10 mouse cellular contexts compared by ENCODE assay signal in the genomic region with DNA sequence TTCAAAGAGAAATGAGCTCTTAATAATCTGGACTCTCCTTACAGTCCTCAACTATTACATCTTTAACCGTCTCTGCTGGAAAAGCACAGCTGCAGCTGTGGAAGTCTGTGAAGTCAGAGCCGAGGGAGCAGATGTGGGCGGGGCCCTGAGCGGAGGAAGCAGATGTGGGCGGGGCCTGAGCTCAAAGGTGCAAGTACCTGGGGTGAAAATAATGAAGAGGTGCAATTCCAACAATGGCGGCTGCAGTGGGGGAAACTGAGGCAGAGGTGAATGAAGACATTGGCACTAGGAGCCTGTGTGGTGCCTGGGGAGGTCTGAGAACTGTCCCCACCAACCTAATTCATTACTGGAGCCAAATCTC. TPM values are rescaled to one million over a fixed set of nuclear protein-coding genes. Genes with fewer than 3 reads are reported as not detected.
DNase-seq lines count a peak whose midpoint lies in the region; ATAC-seq and TF ChIP-seq lines count a peak whose summit lies in the region.
"Had no signal": no experiment of that assay in that cellular context is flagged by ENCODE, and none has a peak within 500 bp of the region (broad histone marks: within the 10 kb centered on the region; RNA-seq: fewer than 3 reads in every experiment).

No protein-coding gene starts in this region.

- no peaks in the 10 kb centered on the region for H3K9me3 ChIP-seq in kidney, postnatal 0 days (replicated peaks; ENCODE audit: low read length)
- no peaks in the 10 kb centered on the region for H3K9me3 ChIP-seq in neural tube, embryonic 15.5 days (replicated peaks)
- H3K9me3 ChIP-seq: heart, embryonic 12.5 days had no signal

- intact Hi-C loops in gastrocnemius, postnatal 14 days (cut with DNase I; ENCODE audit: low total_unique reads): no loop called here

- no peak overlapping the region for H3K27ac ChIP-seq in kidney, postnatal 0 days
- no peak overlapping the region for H3K27ac ChIP-seq in neural tube, embryonic 15.5 days (replicated peaks)

- no peaks in the 10 kb centered on the region for H3K36me3 ChIP-seq in kidney, postnatal 0 days (ENCODE audit: insufficient read depth, low read length)
- no peaks in the 10 kb centered on the region for H3K36me3 ChIP-seq in neural tube, embryonic 15.5 days
- H3K36me3 ChIP-seq: heart, embryonic 12.5 days had no signal

- DNase-seq in B cell, adult 2 months: peak; percentile 74 to 77
- peak; percentile 36 for DNase-seq in kidney, postnatal 0 days (ENCODE audit: low spot score)
- peak; percentile 32 for DNase-seq in spleen, adult 12 weeks (ENCODE audit: low spot score)
- DNase-seq in ovary, adult 18-20 months (ENCODE audit: low spot score): no peak
- no peak for DNase-seq in gastrocnemius, postnatal 14 days
- DNase-seq: cerebellum, adult 11 months had no signal

- H3K4me3 ChIP-seq in kidney, postnatal 0 days (replicated peaks; ENCODE audit: low read depth, low read length): no peak overlapping the region
- no peak overlapping the region for H3K4me3 ChIP-seq in neural tube, embryonic 15.5 days (replicated peaks)
- H3K4me3 ChIP-seq: heart, embryonic 12.5 days had no signal

- ATAC-seq in CD4-positive, CD25-positive, alpha-beta regulatory T cell, adult 4 months: peak; percentile 57
- no peak for ATAC-seq in kidney, postnatal 0 days (replicated peaks; ENCODE audit: low FRiP score, low read depth)
- no peak for ATAC-seq in neural tube, embryonic 15.5 days (ENCODE audit: low FRiP score)

- H3K27me3 ChIP-seq in kidney, postnatal 0 days (ENCODE audit: insufficient read depth, low read length): no peaks in the 10 kb centered on the region
- no peaks in the 10 kb centered on the region for H3K27me3 ChIP-seq in neural tube, embryonic 15.5 days (replicated peaks)
- H3K27me3 ChIP-seq: heart, embryonic 12.5 days had no signal

- no peak overlapping the region for H3K4me2 ChIP-seq in kidney, postnatal 0 days (ENCODE audit: low read length)
- H3K4me2 ChIP-seq in neural tube, embryonic 15.5 days: no peak overlapping the region
- H3K4me2 ChIP-seq: heart, embryonic 12.5 days had no signal

- no peak overlapping the region for H3K9ac ChIP-seq in kidney, postnatal 0 days (ENCODE audit: low read depth, low read length)
- H3K9ac ChIP-seq in neural tube, embryonic 15.5 days (replicated peaks): no peak overlapping the region
- H3K9ac ChIP-seq: heart, embryonic 12.5 days had no signal

- H3K4me1 ChIP-seq in kidney, postnatal 0 days (replicated peaks; ENCODE audit: insufficient read depth, low read length): peaks cover 1% of the 10 kb centered on the region; the same call in 1 of the 2 replicates
- H3K4me1 ChIP-seq in neural tube, embryonic 15.5 days: peaks cover 8% of the 10 kb centered on the region

- TF ChIP-seq CTCF in kidney, postnatal 0 days (IDR thresholded peaks at IDR 0.05; ENCODE audit: low read depth): no peak

- WGBS in kidney, postnatal 0 days: 3% methylated on average over 6 of the region's 6 CpGs
- 8% methylated on average over 6 of the region's 6 CpGs for WGBS in neural tube, embryonic 15.5 days

RNA-seq across cellular contexts. Expression of gene Traf3, which starts 16.0 kb away (rescaled TPM):
- polyA plus RNA-seq in CD4-positive, CD25-positive, alpha-beta regulatory T cell, adult 4 months (2017; shearing (Covaris generic)): 10 to 100 TPM; 14.1 to 15.5 TPM
- polyA plus RNA-seq in kidney, postnatal 0 days (2015; fragmentation: Nextera tagmentation; extraction: Ambion mirVana): 6.4 and 7.3 TPM in 2 replicates
- polyA plus RNA-seq in neural tube, embryonic 15.5 days (2015; fragmentation: Nextera tagmentation; extraction: Ambion mirVana): 16.9 and 19.0 TPM in 2 replicates
- 10 to 100 TPM; 10.5 to 18.7 TPM for total RNA-seq in gastrocnemius, postnatal 14 days (2021)

RNA-seq across cellular contexts. Expression of gene 4930595D18Rik, which starts 34.1 kb away (rescaled TPM):
- 1 to 10 TPM in 1 of 2 experiments, not detected in 1; 1.2 TPM for polyA plus RNA-seq in CD4-positive, CD25-positive, alpha-beta regulatory T cell, adult 4 months (2017; shearing (Covaris generic))
- polyA plus RNA-seq in kidney, postnatal 0 days (2015; fragmentation: Nextera tagmentation; extraction: Ambion mirVana): not detected in 2 replicates
- not detected in 2 replicates for polyA plus RNA-seq in neural tube, embryonic 15.5 days (2015; fragmentation: Nextera tagmentation; extraction: Ambion mirVana)
- not detected for total RNA-seq in gastrocnemius, postnatal 14 days (2021)
- total RNA-seq: layer of hippocampus, postnatal 25 days had no signal
- polyA plus RNA-seq: heart, embryonic 12.5 days had no signal

Comparison
In these comparisons a context has a peak if more than half of its experiments do, and no peak if none do; other contexts are left out.
1. DNase-seq: peak in B cell, adult 2 months (2 of 2), kidney, postnatal 0 days (single experiment) and spleen, adult 12 weeks (single experiment); none in ovary, adult 18-20 months (single experiment) and gastrocnemius, postnatal 14 days (single experiment).